Comparison of ENCODE assay signal across 20 mouse cellular contexts in the genomic region with DNA sequence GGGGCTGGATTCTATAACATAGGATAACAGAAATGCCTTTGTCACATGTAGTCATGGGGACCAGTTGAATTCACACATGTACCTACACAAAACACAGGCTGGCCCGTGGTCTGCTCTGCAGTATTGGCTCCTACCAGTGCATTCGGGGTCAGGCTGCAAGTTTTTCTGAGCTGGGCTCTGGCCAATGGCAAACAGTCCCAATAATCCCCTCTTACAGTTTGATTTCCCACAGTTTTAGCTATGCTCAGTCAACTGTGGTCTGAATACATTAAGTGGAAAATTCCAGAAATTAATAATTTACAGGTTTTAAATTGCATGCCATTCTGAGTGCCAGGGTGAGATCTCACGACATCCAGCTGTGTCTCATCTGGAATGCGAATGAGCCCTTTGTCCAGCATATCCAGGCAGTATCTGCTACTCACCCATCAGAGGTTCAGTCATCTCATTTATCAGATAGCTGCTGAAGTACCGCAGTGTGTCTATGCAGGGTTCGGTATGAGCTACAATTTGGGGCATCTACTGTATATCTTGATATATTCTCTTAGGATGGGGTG.
"Had no signal": no experiment of that assay in that cellular context is flagged by ENCODE, and none has a peak within 500 bp of the region (broad histone marks: within the 10 kb centered on the region; RNA-seq: fewer than 3 reads in every experiment).

No protein-coding gene starts in this region.

- H3K9me3 ChIP-seq: limb, embryonic 12.5 days; limb, embryonic 15.5 days; midbrain, embryonic 15.5 days; neural tube, embryonic 13.5 days had no signal

- H3K27ac ChIP-seq: hindbrain, postnatal 0 days; limb, embryonic 12.5 days; limb, embryonic 15.5 days; liver, embryonic 14.5 days; midbrain, embryonic 15.5 days; neural tube, embryonic 13.5 days; stomach, postnatal 0 days had no signal

- ATAC-seq: hindbrain, postnatal 0 days; inflammation-experienced regulatory T-cells, adult 6 months; intestine, embryonic 16.5 days; liver, postnatal 0 days; midbrain, embryonic 15.5 days had no signal

- H3K27me3 ChIP-seq: limb, embryonic 12.5 days; limb, embryonic 15.5 days; midbrain, embryonic 15.5 days; neural tube, embryonic 13.5 days had no signal

- H3K4me1 ChIP-seq: limb, embryonic 15.5 days had no signal

- H3K4me2 ChIP-seq: limb, embryonic 12.5 days; limb, embryonic 15.5 days; liver, embryonic 11.5 days; midbrain, embryonic 11.5 days; midbrain, embryonic 15.5 days; neural tube, embryonic 13.5 days had no signal

- DNase-seq: left cerebral cortex, postnatal 4 days; liver, postnatal 0 days; lung, postnatal 14 days; right cerebral cortex, postnatal 14 days; right cerebral cortex, postnatal 4 days; thymus, adult 2 months; thymus, postnatal 14 days; thymus, postnatal 4 days had no signal

- H3K9ac ChIP-seq: limb, embryonic 12.5 days; limb, embryonic 15.5 days; liver, embryonic 14.5 days; liver, postnatal 0 days; midbrain, embryonic 15.5 days; neural tube, embryonic 13.5 days had no signal

- H3K4me3 ChIP-seq: limb, embryonic 12.5 days; limb, embryonic 15.5 days; midbrain, embryonic 15.5 days; myocyte; neural tube, embryonic 13.5 days had no signal

- H3K36me3 ChIP-seq: limb, embryonic 12.5 days; limb, embryonic 15.5 days; midbrain, embryonic 15.5 days; neural tube, embryonic 13.5 days had no signal
